Mouse (Mus musculus) intestine, embryonic 16.5 days (tissue): ENCODE data around the gene Sidt1. TPM values are rescaled to one million over a fixed set of nuclear protein-coding genes. Genes with fewer than 3 reads are reported as not detected.
A peak's percentile ranks its signal among the peaks of the same experiment; 100 is the strongest.

Experiments used
- ATAC-seq: fragments of 200-750 bp; cut with Nextera tagmentation; 2 replicates; pipeline ENCODE4 v1.8.0; 2017; ENCODE audit warnings: moderate TSS enrichment, moderate library complexity
- H3K27ac ChIP-seq: fragments of 300-500 bp; sonication (generic); 2 replicates; pipeline ENCODE4 v1.5.1; 2014; ENCODE audit warnings: mild to moderate bottlenecking, low read length
- H3K27me3 ChIP-seq: fragments of 300-500 bp; sonication (generic); replicated peaks from 2 replicates; pipeline ENCODE4 v1.6.1; 2014; ENCODE audit warnings: low read length, control low read depth, mixed read lengths; ENCODE audit not compliant: control insufficient read depth, insufficient read depth
- H3K36me3 ChIP-seq: fragments of 300-500 bp; sonication (generic); 2 replicates; pipeline ENCODE4 v1.6.1; 2014; ENCODE audit warnings: low read length, control low read depth; ENCODE audit not compliant: control insufficient read depth, insufficient read depth
- H3K4me1 ChIP-seq: fragments of 300-500 bp; sonication (generic); 2 replicates; pipeline ENCODE4 v1.6.1; 2014; ENCODE audit warnings: low read length, control low read depth, mixed read lengths; ENCODE audit not compliant: control insufficient read depth, insufficient read depth
- H3K4me2 ChIP-seq: fragments of 300-500 bp; sonication (generic); 2 replicates; pipeline ENCODE4 v1.6.1; 2014; ENCODE audit warnings: low read depth, low read length, control low read depth
- H3K4me3 ChIP-seq: fragments of 300-500 bp; sonication (generic); 2 replicates; pipeline ENCODE4 v1.5.1; 2014; ENCODE audit warnings: mild to moderate bottlenecking, low read length
- H3K9ac ChIP-seq: fragments of 300-500 bp; sonication (generic); 2 replicates; pipeline ENCODE4 v1.6.1; 2014; ENCODE audit warnings: low read depth, low read length
- H3K9me3 ChIP-seq: fragments of 300-500 bp; sonication (generic); 2 replicates; pipeline ENCODE4 v1.6.1; 2016; ENCODE audit warnings: low read length, control low read depth; ENCODE audit not compliant: control insufficient read depth
- WGBS: fragments of 180-500 bp; shearing (Covaris S2); extraction: QIAGEN DNeasy Blood & Tissue Kit; methylation state at CpG from one replicate; pipeline ENCODE4 v1.1.7; 2014; 5-methylcytosine and 5-hydroxymethylcytosine counted together
- polyA plus RNA-seq: library from polyadenylated mRNA; unstranded; fragments of >200 nt; fragmentation: Nextera tagmentation; extraction: Ambion mirVana; gene quantifications from 2 replicates; pipeline ENCODE4 v1.2.1, GENCODE M21; 2015

Sidt1 gene
- 1.2 and 1.3 TPM in 2 replicates for polyA plus RNA-seq

- WGBS: 4% methylated on average over 15 of the region's 15 CpGs
- Histone ChIP-seq H3K9ac (peak within 1 kb of the TSS; percentile 71), H3K36me3 (no peaks in the 10 kb centered on the region), H3K4me2 (peak within 1 kb of the TSS; percentile 99), H3K27ac (no peak within 1 kb of the TSS), H3K27me3 (peaks cover 6% of the 10 kb centered on the region; the same call in 1 of the 2 replicates), H3K9me3 (0 out of 2 replicates have a peak, but pooled peaks cover 6% of the 10 kb centered on the region), H3K4me1 (0 out of 2 replicates have a peak, but pooled peaks cover 4% of the 10 kb centered on the region), H3K4me3 (peak within 1 kb of the TSS; percentile 69)
- ATAC-seq: peak; percentile 76
These were observed at the start of gene Sidt1 for GRCm38 (mm10) chr16:44332861-44333284. Gene Sidt1 (minus strand): TSS chr16:44333196.

- H3K4me1 ChIP-seq: 0 out of 2 replicates have a peak, but pooled peaks cover 3% of the 10 kb centered on the region
- H3K4me2 ChIP-seq: no peak overlapping the region
- no peaks in the 10 kb centered on the region for H3K36me3 ChIP-seq
- ATAC-seq: no peak
- WGBS: 36% methylated on average over 5 of the region's 5 CpGs
- no peaks in the 10 kb centered on the region for H3K9me3 ChIP-seq
- H3K9ac ChIP-seq: no peak overlapping the region
- no peaks in the 10 kb centered on the region for H3K27me3 ChIP-seq
- H3K27ac ChIP-seq: no peak overlapping the region
- H3K4me3 ChIP-seq: no peak overlapping the region
These were observed 48.6 kb upstream of the Sidt1 start for GRCm38 (mm10) chr16:44381578-44381977.

GRCm38 (mm10) chr16:44380006-44380405, 47.0 kb upstream of the Sidt1 start:
- Histone ChIP-seq H3K4me2 (no peak overlapping the region), H3K27ac (no peak overlapping the region), H3K36me3 (no peaks in the 10 kb centered on the region), H3K9me3 (no peaks in the 10 kb centered on the region), H3K4me1 (0 out of 2 replicates have a peak, but pooled peaks cover 3% of the 10 kb centered on the region), H3K9ac (no peak overlapping the region), H3K27me3 (no peaks in the 10 kb centered on the region), H3K4me3 (no peak overlapping the region)
- ATAC-seq: no peak
- WGBS: 57% methylated on average over 4 of the region's 4 CpGs

- Histone ChIP-seq H3K4me2 (no peak overlapping the region), H3K4me1 (no peaks in the 10 kb centered on the region), H3K27ac (no peak overlapping the region), H3K4me3 (no peak overlapping the region), H3K9ac (no peak overlapping the region), H3K36me3 (no peaks in the 10 kb centered on the region), H3K9me3 (no peaks in the 10 kb centered on the region), H3K27me3 (no peaks in the 10 kb centered on the region)
- ATAC-seq: no peak
- 88% methylated on average over 4 of the region's 4 CpGs for WGBS
These were observed 42.5 kb upstream of the Sidt1 start for GRCm38 (mm10) chr16:44375459-44375858.

GRCm38 (mm10) chr16:44365522-44365921, 32.5 kb upstream of the Sidt1 start:
- no peaks in the 10 kb centered on the region for H3K27me3 ChIP-seq
- peak; percentile 38; the same call in 1 of the 2 replicates for ATAC-seq
- no peaks in the 10 kb centered on the region for H3K4me1 ChIP-seq
- no peak overlapping the region for H3K4me3 ChIP-seq
- no peaks in the 10 kb centered on the region; the same call in 1 of the 2 replicates for H3K36me3 ChIP-seq
- no peaks in the 10 kb centered on the region for H3K9me3 ChIP-seq
- H3K9ac ChIP-seq: no peak overlapping the region
- WGBS: 80% methylated on average over 7 of the region's 7 CpGs
- no peak overlapping the region for H3K27ac ChIP-seq
- no peak overlapping the region for H3K4me2 ChIP-seq

GRCm38 (mm10) chr16:44361921-44362890, 29.2 kb upstream of the Sidt1 start:
- no peaks in the 10 kb centered on the region for H3K9me3 ChIP-seq
- WGBS: 90% methylated on average over 10 of the region's 10 CpGs
- no peak overlapping the region for H3K4me2 ChIP-seq
- no peaks in the 10 kb centered on the region for H3K4me1 ChIP-seq
- no peak for ATAC-seq
- H3K4me3 ChIP-seq: no peak overlapping the region
- no peak overlapping the region for H3K27ac ChIP-seq
- H3K36me3 ChIP-seq: no peaks in the 10 kb centered on the region; the same call in 1 of the 2 replicates
- H3K27me3 ChIP-seq: no peaks in the 10 kb centered on the region
- no peak overlapping the region for H3K9ac ChIP-seq

- Histone ChIP-seq H3K27ac (no peak overlapping the region), H3K9ac (no peak overlapping the region), H3K27me3 (no peaks in the 10 kb centered on the region), H3K36me3 (no peaks in the 10 kb centered on the region; the same call in 1 of the 2 replicates), H3K4me3 (no peak overlapping the region), H3K9me3 (no peaks in the 10 kb centered on the region), H3K4me1 (no peaks in the 10 kb centered on the region), H3K4me2 (no peak overlapping the region)
- WGBS: 70% methylated on average over 4 of the region's 4 CpGs
- peak; percentile 95 for ATAC-seq
These were observed 24.7 kb upstream of the Sidt1 start for GRCm38 (mm10) chr16:44357571-44358268.

GRCm38 (mm10) chr16:44356291-44356690, 23.3 kb upstream of the Sidt1 start:
- H3K36me3 ChIP-seq: no peaks in the 10 kb centered on the region
- H3K9me3 ChIP-seq: no peaks in the 10 kb centered on the region
- H3K4me2 ChIP-seq: no peak overlapping the region
- H3K4me3 ChIP-seq: no peak overlapping the region
- ATAC-seq: no peak
- no peaks in the 10 kb centered on the region for H3K4me1 ChIP-seq
- H3K9ac ChIP-seq: no peak overlapping the region
- H3K27ac ChIP-seq: no peak overlapping the region
- 73% methylated on average over 7 of the region's 7 CpGs for whole genome bisulfite sequencing
- no peaks in the 10 kb centered on the region for H3K27me3 ChIP-seq

- no peak for ATAC-seq
- H3K4me3 ChIP-seq: no peak overlapping the region
- WGBS: 69% methylated on average over 4 of the region's 4 CpGs
- peaks cover 17% of the 10 kb centered on the region for H3K4me1 ChIP-seq
- peak overlapping the region; percentile 40; the same call in 1 of the 2 replicates for H3K9ac ChIP-seq
- no peaks in the 10 kb centered on the region for H3K9me3 ChIP-seq
- H3K27ac ChIP-seq: no peak overlapping the region
- no peaks in the 10 kb centered on the region for H3K36me3 ChIP-seq
- no peaks in the 10 kb centered on the region for H3K27me3 ChIP-seq
- H3K4me2 ChIP-seq: 0 out of 2 replicates have a peak overlapping the region, but pooled peaks have one; percentile 17
These were observed 16.9 kb upstream of the Sidt1 start for GRCm38 (mm10) chr16:44349801-44350397.
